Mouse (Mus musculus) liver, adult 2 months (tissue): ENCODE results near the gene Npm1. TPM values are rescaled to one million over a fixed set of nuclear protein-coding genes. Genes with fewer than 3 reads are reported as not detected.

ENCODE experiments used
- DNase-seq: peaks from one replicate; pipeline ENCODE4 v3.0.0-alpha.2; 2011; ENCODE audit warnings: low read depth, low spot score; ENCODE audit errors: extremely low read depth
- H3K27ac ChIP-seq: fragments of 200-500 bp; replicated peaks from 2 replicates; pipeline ENCODE4 v1.5.1; 2012; ENCODE audit warnings: low read depth, mild to moderate bottlenecking, control low read depth, inconsistent platforms, low read length; ENCODE audit not compliant: insufficient read depth
- H3K27me3 ChIP-seq: fragments of 200-500 bp; 2 replicates; pipeline ENCODE4 v1.6.1; 2012; ENCODE audit warnings: mild to moderate bottlenecking, moderate library complexity, low read length, inconsistent platforms; ENCODE audit not compliant: control insufficient read depth, insufficient read depth
- H3K36me3 ChIP-seq: fragments of 200-500 bp; 2 replicates; pipeline ENCODE4 v1.6.1; 2012; ENCODE audit warnings: low read length, inconsistent platforms; ENCODE audit not compliant: control insufficient read depth, insufficient read depth
- H3K4me1 ChIP-seq: fragments of 200-500 bp; 2 replicates; pipeline ENCODE4 v1.6.1; 2011; ENCODE audit warnings: low read length; ENCODE audit not compliant: control insufficient read depth, insufficient read depth
- H3K4me3 ChIP-seq: fragments of 200-500 bp; 2 replicates; pipeline ENCODE4 v1.5.1; 2011; ENCODE audit warnings: low read depth, mild to moderate bottlenecking, control low read depth, low read length, moderate library complexity; ENCODE audit not compliant: insufficient read depth
- H3K79me2 ChIP-seq: fragments of 200-500 bp; 2 replicates; pipeline ENCODE4 v1.6.1; 2012; ENCODE audit warnings: inconsistent platforms, mild to moderate bottlenecking, low read length, moderate library complexity; ENCODE audit not compliant: control insufficient read depth, insufficient read depth
- H3K9ac ChIP-seq: fragments of 200-500 bp; 2 replicates; pipeline ENCODE4 v1.6.1; 2012; ENCODE audit warnings: low read depth, mild to moderate bottlenecking, control low read depth, inconsistent platforms, low read length
- CTCF ChIP-seq: fragments of 200-500 bp; IDR thresholded peaks from 2 replicates; pipeline ENCODE4 v1.5.1; 2011; ENCODE audit warnings: low read depth, low read length, control low read depth
- POLR2A ChIP-seq: fragments of 200-500 bp; IDR thresholded peaks from 2 replicates; pipeline ENCODE4 v1.6.1; 2011; ENCODE audit warnings: low read length, control low read depth; ENCODE audit not compliant: insufficient read depth; ENCODE audit errors: extremely low read depth
- WGBS: fragments of 180-500 bp; shearing (Covaris S2); methylation state at CpG from one replicate; pipeline ENCODE4 v1.1.7; 2018; 5-methylcytosine and 5-hydroxymethylcytosine counted together
- polyA plus RNA-seq: library from polyadenylated mRNA; depleted of rRNA; stranded (reverse); fragments of >200 nt; gene quantifications from 2 replicates; pipeline ENCODE4 v1.2.3, GENCODE M21; 2012
- total RNA-seq: library from RNA; depleted of rRNA; stranded (reverse); fragments of >200 nt; gene quantifications from 2 replicates; pipeline ENCODE4 v1.2.3, GENCODE M21; 2014

Gene Npm1
- total and polyA plus RNA-seq, 2 experiments, result 22.0 to 197 TPM

GRCm38 (mm10) chr11:33202972-33203371 lies 40.0 kb upstream of the Npm1 start:
- H3K27ac ChIP-seq, result no peak overlapping the region
- H3K27me3 ChIP-seq, result peaks cover 51% of the 10 kb centered on the region
- H3K79me2 ChIP-seq, result no peaks in the 10 kb centered on the region
- peaks cover 2% of the 10 kb centered on the region; the same call in 1 of the 2 replicates for H3K4me1 ChIP-seq
- H3K36me3 ChIP-seq, result no peaks in the 10 kb centered on the region
- no peak for DNase-seq
- H3K4me3 ChIP-seq, result no peak overlapping the region
- no peak for TF ChIP-seq CTCF
- TF ChIP-seq POLR2A, result no peak
- no peak overlapping the region for H3K9ac ChIP-seq
- WGBS, result 4% methylated on average over 47 of the region's 47 CpGs

DNA sequence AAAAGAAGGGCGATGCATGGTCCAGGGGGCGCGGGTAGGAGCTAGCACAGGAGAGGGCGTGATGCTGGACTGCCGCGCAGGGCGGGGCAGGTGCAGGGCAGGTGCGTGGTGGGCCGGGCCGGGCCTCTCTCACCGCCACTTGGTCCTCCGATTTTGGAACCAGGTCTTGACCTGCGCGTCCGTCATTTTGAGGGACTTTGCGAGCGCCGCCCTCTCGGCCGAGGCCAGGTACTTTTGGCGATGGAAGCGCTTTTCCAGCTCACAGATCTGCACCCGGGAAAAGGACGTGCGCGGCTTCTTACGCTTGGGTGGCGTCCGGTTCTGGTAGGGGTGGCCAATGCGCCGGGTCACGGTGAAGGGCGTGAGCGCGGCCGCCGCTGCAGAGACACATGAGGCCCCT lies 39.3 kb upstream of the Npm1 start:
- H3K27ac ChIP-seq, result no peak overlapping the region
- no peak overlapping the region for H3K4me3 ChIP-seq
- H3K27me3 ChIP-seq, result peaks cover 57% of the 10 kb centered on the region
- no peak for DNase-seq
- no peak overlapping the region for H3K9ac ChIP-seq
- WGBS, result 5% methylated on average over 37 of the region's 37 CpGs
- TF ChIP-seq CTCF (no peak), POLR2A (no peak)
- no peaks in the 10 kb centered on the region for H3K79me2 ChIP-seq
- H3K36me3 ChIP-seq, result no peaks in the 10 kb centered on the region
- peaks cover 2% of the 10 kb centered on the region; the same call in 1 of the 2 replicates for H3K4me1 ChIP-seq

DNA sequence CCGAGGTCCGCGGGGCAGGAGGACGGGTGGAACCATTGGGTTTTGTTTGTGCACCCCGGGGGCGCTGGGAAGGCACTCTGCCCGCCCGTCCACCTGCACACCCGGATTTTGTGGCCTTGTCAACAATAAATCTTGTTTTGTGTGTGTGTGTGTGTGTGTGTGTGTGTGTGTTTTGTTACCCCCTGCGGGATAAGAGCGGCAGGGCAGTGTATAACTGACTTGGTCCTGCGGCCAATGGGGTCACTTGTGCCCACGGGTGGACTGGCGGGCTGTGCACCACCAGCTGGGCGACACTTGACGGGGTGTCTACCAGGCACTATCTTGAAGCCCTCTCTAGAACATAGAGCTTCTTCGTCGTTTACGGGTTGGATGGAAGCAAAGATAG lies 38.6 kb upstream of the Npm1 start:
- no peak for DNase-seq
- Histone ChIP-seq H3K4me1 (peaks cover 2% of the 10 kb centered on the region; the same call in 1 of the 2 replicates), H3K36me3 (no peaks in the 10 kb centered on the region), H3K27ac (no peak overlapping the region), H3K4me3 (no peak overlapping the region), H3K27me3 (peaks cover 60% of the 10 kb centered on the region), H3K79me2 (no peaks in the 10 kb centered on the region), H3K9ac (no peak overlapping the region)
- 6% methylated on average over 19 of the region's 19 CpGs for WGBS
- TF ChIP-seq CTCF, result no peak
- TF ChIP-seq POLR2A, result no peak

DNA sequence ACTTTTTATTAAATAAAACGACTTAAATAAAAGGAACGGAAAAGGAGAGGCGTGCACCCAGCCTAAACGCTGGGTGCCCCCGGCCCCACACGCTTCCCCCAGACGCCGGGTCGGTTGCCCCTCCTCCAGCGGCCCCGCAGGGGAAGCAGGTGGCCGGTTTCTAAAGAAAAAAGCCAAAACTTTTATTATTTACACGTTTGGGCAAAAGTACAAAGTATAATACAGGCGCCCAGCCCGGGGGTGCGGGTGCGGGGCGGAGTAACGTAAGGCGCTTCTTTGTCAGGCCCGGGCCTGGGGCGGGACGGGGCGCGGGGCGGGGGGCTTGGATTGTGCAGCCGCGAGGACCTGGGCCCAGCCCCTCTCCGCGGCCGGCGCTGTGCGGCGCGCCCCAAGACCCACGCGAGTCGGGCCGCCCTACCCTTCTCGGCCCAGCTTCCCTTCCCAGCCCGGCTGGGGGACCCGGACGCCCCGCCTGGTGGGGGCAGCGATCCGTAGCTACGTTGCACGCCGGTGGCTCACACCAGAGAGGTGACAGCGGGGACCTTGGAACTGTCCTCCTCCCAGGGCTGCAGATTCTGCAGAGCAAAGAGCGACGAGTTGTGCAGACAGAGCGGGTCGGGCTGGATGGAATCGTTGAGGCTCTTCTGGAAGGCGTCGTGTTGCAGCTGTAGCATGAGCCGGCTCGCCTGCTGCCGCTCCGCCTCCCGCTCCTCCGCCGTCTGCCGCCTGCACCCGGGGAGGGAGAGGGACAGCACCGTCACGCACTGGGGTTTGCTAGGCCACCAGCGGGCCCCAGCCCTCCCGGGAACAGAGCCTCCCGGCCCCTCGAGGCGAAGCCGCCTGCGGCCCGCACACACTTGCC lies 38.0 kb upstream of the Npm1 start:
- WGBS, result 3% methylated on average over 76 of the region's 76 CpGs
- H3K27me3 ChIP-seq, result peaks cover 60% of the 10 kb centered on the region
- DNase-seq, result no peak
- H3K36me3 ChIP-seq, result no peaks in the 10 kb centered on the region
- H3K79me2 ChIP-seq, result no peaks in the 10 kb centered on the region
- H3K4me1 ChIP-seq, result peaks cover 2% of the 10 kb centered on the region; the same call in 1 of the 2 replicates
- no peak overlapping the region for H3K4me3 ChIP-seq
- no peak overlapping the region for H3K9ac ChIP-seq
- TF ChIP-seq CTCF, result no peak
- no peak for TF ChIP-seq POLR2A
- no peak overlapping the region for H3K27ac ChIP-seq

DNA sequence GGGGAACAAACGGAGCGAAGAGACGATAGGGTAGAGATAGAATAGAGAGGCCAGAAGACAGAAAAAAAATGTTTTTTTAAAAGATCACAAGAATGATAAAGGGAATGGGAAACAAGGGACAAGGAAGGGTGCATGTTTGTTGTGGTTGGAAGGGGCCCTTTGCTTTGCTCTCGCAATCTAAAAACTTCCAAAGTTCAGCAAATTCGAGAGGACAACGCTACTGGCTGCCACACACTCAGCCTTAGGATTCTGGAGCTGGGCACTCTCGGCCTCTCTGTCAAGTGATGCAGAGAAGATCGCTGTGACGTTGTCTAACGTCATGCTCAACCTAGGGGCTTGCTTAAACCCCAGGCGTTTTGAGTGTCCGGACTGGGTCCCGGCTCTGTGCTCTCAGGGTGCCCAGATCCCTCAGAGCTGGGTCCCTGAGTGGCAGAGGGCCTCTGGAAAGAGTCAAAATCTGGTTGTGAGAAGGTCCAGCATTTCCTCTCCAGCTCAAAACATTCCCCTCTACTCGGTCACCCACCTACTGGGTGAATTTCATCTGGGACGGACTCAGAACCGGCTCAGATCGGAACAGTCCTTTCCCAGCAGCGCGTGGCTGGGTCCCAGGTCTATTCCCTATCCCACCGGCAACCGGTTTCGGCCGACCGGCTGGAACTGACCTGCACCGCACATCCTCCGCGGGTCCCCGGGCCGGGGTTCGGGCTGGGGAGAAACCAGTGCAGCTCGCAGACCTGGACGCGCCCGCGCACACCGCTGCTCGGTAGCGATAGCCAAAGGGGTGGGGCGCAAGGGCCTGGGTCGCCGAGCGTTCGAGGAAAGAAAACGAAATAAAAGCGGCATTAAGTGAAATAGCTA lies 37.1 kb upstream of the Npm1 start:
- no peak overlapping the region for H3K27ac ChIP-seq
- H3K4me3 ChIP-seq, result no peak overlapping the region
- peaks cover 53% of the 10 kb centered on the region for H3K27me3 ChIP-seq
- no peaks in the 10 kb centered on the region for H3K36me3 ChIP-seq
- no peak for DNase-seq
- H3K4me1 ChIP-seq, result peaks cover 2% of the 10 kb centered on the region; the same call in 1 of the 2 replicates
- WGBS, result 3% methylated on average over 45 of the region's 45 CpGs
- H3K9ac ChIP-seq, result no peak overlapping the region
- no peak for TF ChIP-seq CTCF
- no peak for TF ChIP-seq POLR2A
- no peaks in the 10 kb centered on the region for H3K79me2 ChIP-seq
